12 mouse cellular contexts compared by ENCODE assay signal in genomic region chr10:70800736-70801306, GRCm38 (mm10).
DNase-seq lines count a peak whose midpoint lies in the region; ATAC-seq and TF ChIP-seq lines count a peak whose summit lies in the region.
"Had no signal": no experiment of that assay in that cellular context is flagged by ENCODE, and none has a peak within 500 bp of the region (broad histone marks: within the 10 kb centered on the region; RNA-seq: fewer than 3 reads in every experiment).

No protein-coding gene starts in this region.

- 54% methylated on average over 11 of the region's 11 CpGs for WGBS in heart, embryonic 15.5 days
- WGBS in hindbrain, embryonic 15.5 days: 48% methylated on average over 11 of the region's 11 CpGs
- 60% methylated on average over 11 of the region's 11 CpGs for WGBS in thymus, adult 2 months

- TF ChIP-seq POLR2A in brain, embryonic 14.5 days (IDR thresholded peaks at IDR 0.05; ENCODE audit: borderline replicate concordance, extremely low read depth, insufficient read depth, insufficient read length, poor library complexity, severe bottlenecking): no peak
- TF ChIP-seq POLR2A in thymus, adult 2 months (IDR thresholded peaks at IDR 0.05; ENCODE audit: control insufficient read depth, extremely low read depth, insufficient read depth, low read length, poor library complexity): no peak

- H3K9me3 ChIP-seq in heart, embryonic 15.5 days (replicated peaks): no peaks in the 10 kb centered on the region
- no peaks in the 10 kb centered on the region for H3K9me3 ChIP-seq in hindbrain, embryonic 15.5 days
- H3K9me3 ChIP-seq: embryonic facial prominence, embryonic 13.5 days; heart, embryonic 10.5 days; midbrain, embryonic 12.5 days had no signal

- TF ChIP-seq CTCF in brain, embryonic 14.5 days (IDR thresholded peaks at IDR 0.05; ENCODE audit: borderline replicate concordance, extremely low read depth, insufficient read depth, insufficient read length): no peak
- no peak for TF ChIP-seq CTCF in thymus, adult 2 months (IDR thresholded peaks at IDR 0.05; ENCODE audit: borderline replicate concordance, control insufficient read depth, extremely low read depth, insufficient read depth, low read length, poor library complexity)

- H3K27ac ChIP-seq in heart, embryonic 15.5 days: no peak overlapping the region
- H3K27ac ChIP-seq in hindbrain, embryonic 15.5 days (replicated peaks): peak overlapping the region; percentile 48
- no peak overlapping the region for H3K27ac ChIP-seq in thymus, adult 2 months (ENCODE audit: control insufficient read depth, insufficient read depth, low read length)
- H3K27ac ChIP-seq: embryonic facial prominence, embryonic 13.5 days; heart, embryonic 10.5 days; midbrain, embryonic 12.5 days had no signal

- H3K9ac ChIP-seq in heart, embryonic 15.5 days: no peak overlapping the region
- H3K9ac ChIP-seq in hindbrain, embryonic 15.5 days: no peak overlapping the region
- H3K9ac ChIP-seq: embryonic facial prominence, embryonic 13.5 days; midbrain, embryonic 12.5 days had no signal

- no peak overlapping the region for H3K4me3 ChIP-seq in heart, embryonic 15.5 days
- no peak overlapping the region for H3K4me3 ChIP-seq in hindbrain, embryonic 15.5 days
- H3K4me3 ChIP-seq in thymus, adult 2 months (ENCODE audit: control insufficient read depth, insufficient read depth, low read length): no peak overlapping the region
- H3K4me3 ChIP-seq: embryonic facial prominence, embryonic 13.5 days; heart, embryonic 10.5 days; midbrain, embryonic 12.5 days had no signal

- 0 out of 2 replicates have a peak overlapping the region, but pooled peaks have one; percentile 9 for H3K4me2 ChIP-seq in heart, embryonic 15.5 days
- H3K4me2 ChIP-seq in hindbrain, embryonic 15.5 days: no peak overlapping the region
- H3K4me2 ChIP-seq: embryonic facial prominence, embryonic 13.5 days; midbrain, embryonic 12.5 days had no signal

- H3K36me3 ChIP-seq in heart, embryonic 15.5 days: no peaks in the 10 kb centered on the region
- H3K36me3 ChIP-seq in hindbrain, embryonic 15.5 days: no peaks in the 10 kb centered on the region
- no peaks in the 10 kb centered on the region for H3K36me3 ChIP-seq in thymus, adult 2 months (ENCODE audit: control insufficient read depth, insufficient read depth, low read length)
- H3K36me3 ChIP-seq: embryonic facial prominence, embryonic 13.5 days; heart, embryonic 10.5 days; midbrain, embryonic 12.5 days had no signal

- 0 out of 2 replicates have a peak, but pooled peaks have one; percentile 50 for ATAC-seq in heart, embryonic 15.5 days (replicated peaks; ENCODE audit: insufficient number of reproducible peaks, insufficient read depth, low FRiP score, low read depth)
- ATAC-seq in hindbrain, embryonic 15.5 days (ENCODE audit: low FRiP score, low read depth): peak; percentile 73; the same call in 1 of the 2 replicates

- no peaks in the 10 kb centered on the region for H3K27me3 ChIP-seq in heart, embryonic 15.5 days
- no peaks in the 10 kb centered on the region for H3K27me3 ChIP-seq in hindbrain, embryonic 15.5 days
- no peaks in the 10 kb centered on the region for H3K27me3 ChIP-seq in thymus, adult 2 months (ENCODE audit: control insufficient read depth, insufficient read depth, low read length)
- H3K27me3 ChIP-seq: CH12.LX; embryonic facial prominence, embryonic 13.5 days; midbrain, embryonic 12.5 days had no signal

- no peaks in the 10 kb centered on the region for H3K4me1 ChIP-seq in heart, embryonic 15.5 days (replicated peaks)
- peaks cover 21% of the 10 kb centered on the region for H3K4me1 ChIP-seq in hindbrain, embryonic 15.5 days (replicated peaks)
- H3K4me1 ChIP-seq in thymus, adult 2 months (replicated peaks; ENCODE audit: control insufficient read depth, insufficient read depth, low read length): no peaks in the 10 kb centered on the region
- H3K4me1 ChIP-seq: embryonic facial prominence, embryonic 13.5 days; heart, embryonic 10.5 days; midbrain, embryonic 12.5 days had no signal

- intact Hi-C loops in heart, postnatal 36 days (cut with DNase I): no loop called here

- no peak for DNase-seq in heart, postnatal 36 days
- peak; percentile 63 for DNase-seq in brain, embryonic 14.5 days (ENCODE audit: low read depth)
- peak; percentile 29 for DNase-seq in mesoderm, embryonic 11.5 days (ENCODE audit: low read depth, low spot score)
- no peak for DNase-seq in cerebellum, adult 11-12 months
- DNase-seq in thymus, adult 2 months: no peak
- DNase-seq in cerebellum, postnatal 36 days: no peak

Comparison
In these comparisons a context has a peak if more than half of its experiments do, and no peak if none do; other contexts are left out.
1. DNase-seq: peak in brain, embryonic 14.5 days (single experiment) and mesoderm, embryonic 11.5 days (single experiment); none in heart, postnatal 36 days (0 of 2), cerebellum, adult 11-12 months (single experiment), thymus, adult 2 months (single experiment) and cerebellum, postnatal 36 days (0 of 2).